Mouse (Mus musculus) heart, postnatal 36 days (tissue): Measurements from ENCODE around the gene Slc46a3. TPM values are rescaled to one million over a fixed set of nuclear protein-coding genes. Genes with fewer than 3 reads are reported as not detected.
"Not testable (repeated sequence)": the region's sequence is repeated elsewhere in the genome, so short reads cannot be mapped to it uniquely, and the experiment has no call there.

Experiments used
- DNase-seq, 2 experiments: peaks; one replicate each; pipeline ENCODE4 v3.0.0; 2021 to 2022
- intact Hi-C: fragments of 180-260 bp; cut with DNase I; formaldehyde crosslinking; loops from one replicate; pipeline ENCODE4 v1.15.1; 2025
- total RNA-seq, 2 experiments: library from RNA; stranded (reverse); gene quantifications; 2 replicates each; pipeline ENCODE4 v1.2.3; 2021

Gene Slc46a3
- total RNA-seq, 2 experiments from 2014 or later: 14.5 to 18.0 TPM

DNA sequence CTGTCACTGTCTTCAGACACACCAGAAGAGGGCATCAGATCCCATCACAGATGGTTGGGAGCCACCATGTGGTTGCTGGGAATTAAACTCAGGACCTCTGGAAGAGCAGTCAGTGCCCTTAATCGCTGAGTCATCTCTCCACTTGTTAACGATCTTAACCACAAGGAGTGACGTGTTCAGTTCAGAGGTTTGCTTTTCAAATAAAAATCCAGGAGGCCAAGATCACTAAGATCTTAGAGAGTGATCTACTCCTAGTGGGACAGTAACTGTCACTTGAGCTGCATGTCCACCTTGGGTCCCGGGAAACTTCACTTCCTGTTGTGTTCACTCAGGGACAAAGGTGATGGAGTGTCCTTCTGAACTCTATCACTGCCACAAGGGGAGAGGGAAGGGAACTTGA lies 1.9 kb upstream of the Slc46a3 start:
- DNase-seq, intact Hi-C loops: not testable (repeated sequence)

DNA sequence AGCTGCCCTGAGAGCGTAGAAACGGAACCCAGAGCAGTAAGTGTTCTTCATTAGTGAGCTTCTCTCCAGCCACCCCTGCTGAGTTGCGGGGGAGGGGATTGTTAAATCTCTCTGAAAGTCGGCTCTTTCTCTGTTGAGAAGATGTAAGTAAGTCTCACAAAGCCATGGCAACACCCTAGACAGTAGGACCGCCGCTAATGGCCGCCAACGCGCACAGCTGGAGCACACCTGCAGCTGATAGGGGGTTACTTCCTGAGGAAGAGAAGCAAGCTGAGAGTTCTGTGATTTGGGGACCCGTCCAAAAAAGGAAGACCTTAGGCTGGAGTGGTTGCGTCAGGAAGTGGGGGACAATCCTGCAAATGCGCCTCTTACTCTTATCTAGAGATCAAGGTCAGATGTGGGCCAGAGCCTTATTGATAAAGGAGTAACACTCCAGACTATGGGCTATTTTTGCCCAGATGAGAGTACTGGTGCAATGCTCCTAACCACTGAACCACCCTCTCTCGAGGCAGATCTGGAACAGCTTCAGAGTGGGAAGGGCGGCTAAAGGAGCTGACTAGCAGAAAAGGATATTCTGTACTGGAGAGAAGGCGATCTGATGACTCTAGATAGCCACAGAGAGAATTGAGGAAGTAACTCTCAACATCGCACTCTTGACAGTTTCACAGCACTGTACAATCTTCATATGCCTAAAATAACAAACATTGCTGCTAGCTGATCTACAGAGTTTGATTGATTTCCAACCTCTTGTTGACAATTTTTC lies 1.0 kb upstream of the Slc46a3 start:
- DNase-seq: peak; percentile 23 to 29
- intact Hi-C loops: no loop called here

GRCm38 (mm10) chr5:147893766-147894454 lies 705 bp downstream of the Slc46a3 start:
- DNase-seq: peak in 1 of 2 experiments; percentile 46
- intact Hi-C loops: loop anchor here (2.0 kb wide), 1 partner anchor 29 kb away; no protein-coding TSS in a partner anchor

DNA sequence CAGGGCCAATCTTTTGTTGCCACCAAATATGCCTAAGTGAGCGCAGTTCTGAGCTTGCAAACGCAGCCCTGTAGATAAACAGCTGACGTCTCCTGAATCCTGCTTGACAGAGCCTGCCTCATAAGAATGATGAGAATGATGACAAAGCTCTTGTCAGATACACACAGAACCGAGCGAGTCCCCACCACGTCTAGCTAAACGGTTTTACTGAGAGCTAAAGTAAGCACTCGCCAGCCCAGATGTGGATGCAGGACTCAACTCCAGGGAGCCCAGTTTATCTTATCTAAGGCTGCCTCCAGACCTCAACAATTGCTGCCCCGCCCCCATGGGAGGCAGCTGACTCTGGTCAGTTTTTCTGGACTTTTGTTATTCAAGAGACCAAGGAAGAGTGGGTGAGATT lies 1.5 kb downstream of the Slc46a3 start:
- intact Hi-C loops: loop anchor here (2.0 kb wide), 1 partner anchor 28 kb away; no protein-coding TSS in a partner anchor
- DNase-seq: no peak

GRCm38 (mm10) chr5:147892735-147893134 lies 1.9 kb downstream of the Slc46a3 start:
- intact Hi-C loops: loop anchor here (2.0 kb wide), 1 partner anchor 28 kb away; no protein-coding TSS in a partner anchor
- DNase-seq: no peak

DNA sequence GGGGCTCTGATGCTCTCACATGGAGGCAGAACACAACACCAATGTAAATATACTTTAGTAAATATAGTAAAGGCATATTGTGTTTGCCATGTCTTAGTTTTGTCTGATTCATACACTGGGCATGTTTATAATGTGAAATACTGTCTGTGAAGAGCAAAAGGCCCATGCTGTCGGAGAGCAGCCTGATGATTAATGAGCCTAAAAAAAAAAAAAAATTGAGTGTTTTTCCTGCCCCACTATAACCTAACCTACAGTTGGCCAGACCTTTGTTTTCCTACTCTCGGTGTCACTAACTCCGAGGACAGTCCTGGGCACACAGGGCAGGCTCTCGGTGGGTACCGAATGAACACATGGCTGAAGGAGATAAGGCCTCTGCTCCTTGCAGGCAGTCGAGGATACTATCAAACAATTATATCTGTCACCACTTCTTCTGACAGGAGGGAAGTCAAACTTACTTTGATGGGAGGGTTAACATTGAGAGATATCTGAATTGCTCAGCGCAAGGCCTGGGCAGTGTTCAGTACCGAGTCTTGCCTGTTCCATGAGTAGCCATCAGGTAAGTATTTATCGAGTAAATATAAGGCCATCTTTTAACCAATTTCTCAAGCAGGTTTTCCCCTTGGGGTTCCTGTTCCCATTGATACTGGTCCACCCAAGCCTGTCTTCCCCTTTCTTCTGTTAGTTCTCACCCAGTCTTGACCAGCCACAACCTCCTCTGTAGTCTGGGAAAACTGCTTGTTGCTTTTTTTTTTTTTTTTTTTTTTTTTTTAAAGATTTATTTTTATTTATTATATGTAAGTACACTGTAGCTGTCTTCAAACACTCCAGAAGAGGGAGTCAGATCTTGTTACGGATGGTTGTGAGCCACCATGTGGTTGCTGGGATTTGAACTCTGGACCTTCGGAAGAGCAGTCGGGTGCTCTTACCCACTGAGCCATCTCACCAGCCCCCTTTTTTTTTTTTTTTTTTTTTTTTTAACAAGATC lies 6.0 kb downstream of the Slc46a3 start:
- no peak for DNase-seq
- intact Hi-C loops: no loop called here

GRCm38 (mm10) chr5:147883581-147883980 lies 11.0 kb downstream of the Slc46a3 start:
- intact Hi-C loops: no loop called here
- DNase-seq: no peak

GRCm38 (mm10) chr5:147879971-147880682 lies 14.5 kb downstream of the Slc46a3 start:
- no peak for DNase-seq
- intact Hi-C loops: no loop called here

- no peak for DNase-seq
- intact Hi-C loops: no loop called here
Observed at GRCm38 (mm10) chr5:147877520-147877919, 17.1 kb downstream of the Slc46a3 start.

DNA sequence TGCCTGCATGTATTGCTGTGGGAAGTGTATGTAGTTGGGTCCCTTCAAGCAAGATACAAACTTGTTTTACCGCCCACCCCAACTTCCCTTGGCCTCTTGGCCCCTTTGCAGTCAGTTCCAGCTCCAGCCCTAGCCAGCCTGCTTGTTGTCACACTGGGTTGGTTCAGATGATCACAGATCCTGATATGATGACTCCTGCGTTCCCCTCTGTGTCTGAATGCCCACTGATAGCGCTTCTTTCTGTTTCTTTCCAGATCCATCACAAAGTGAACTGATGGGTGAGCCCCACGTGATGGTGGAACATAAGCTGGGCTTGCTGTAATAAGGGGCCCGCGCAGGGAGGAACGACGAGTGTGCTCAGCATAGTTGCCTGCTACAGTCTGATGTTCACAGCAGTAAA lies 19.4 kb downstream of the Slc46a3 start:
- no peak for DNase-seq
- intact Hi-C loops: no loop called here

DNA sequence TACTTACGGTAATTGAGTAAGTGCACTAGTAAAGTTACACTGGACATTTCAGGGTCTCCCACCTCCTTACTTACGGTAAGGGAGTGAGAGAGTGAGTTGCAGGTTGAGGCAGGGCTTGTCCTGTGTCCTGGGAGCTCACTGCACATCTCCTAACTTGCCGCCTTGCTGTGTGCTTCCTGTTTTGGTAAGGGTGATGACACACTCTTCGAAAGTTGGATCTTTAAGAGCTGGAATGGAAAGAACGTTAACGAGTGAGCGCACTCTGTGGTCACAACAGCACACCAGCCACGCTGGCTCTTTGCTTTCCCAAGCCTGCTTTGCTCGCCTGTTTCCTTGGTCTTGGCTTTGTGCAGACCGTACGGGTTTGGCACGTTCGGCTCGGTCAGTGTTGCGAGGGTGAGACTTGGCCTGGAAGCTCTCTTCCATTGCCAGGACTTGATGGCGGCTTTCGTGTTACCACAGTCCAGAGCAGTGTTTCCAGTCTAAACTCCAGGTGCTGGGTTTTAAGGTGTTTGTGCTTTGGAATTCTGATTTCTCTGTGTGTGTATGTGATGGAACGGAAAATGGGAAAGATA lies 20.0 kb downstream of the Slc46a3 start:
- DNase-seq: no peak

DNA sequence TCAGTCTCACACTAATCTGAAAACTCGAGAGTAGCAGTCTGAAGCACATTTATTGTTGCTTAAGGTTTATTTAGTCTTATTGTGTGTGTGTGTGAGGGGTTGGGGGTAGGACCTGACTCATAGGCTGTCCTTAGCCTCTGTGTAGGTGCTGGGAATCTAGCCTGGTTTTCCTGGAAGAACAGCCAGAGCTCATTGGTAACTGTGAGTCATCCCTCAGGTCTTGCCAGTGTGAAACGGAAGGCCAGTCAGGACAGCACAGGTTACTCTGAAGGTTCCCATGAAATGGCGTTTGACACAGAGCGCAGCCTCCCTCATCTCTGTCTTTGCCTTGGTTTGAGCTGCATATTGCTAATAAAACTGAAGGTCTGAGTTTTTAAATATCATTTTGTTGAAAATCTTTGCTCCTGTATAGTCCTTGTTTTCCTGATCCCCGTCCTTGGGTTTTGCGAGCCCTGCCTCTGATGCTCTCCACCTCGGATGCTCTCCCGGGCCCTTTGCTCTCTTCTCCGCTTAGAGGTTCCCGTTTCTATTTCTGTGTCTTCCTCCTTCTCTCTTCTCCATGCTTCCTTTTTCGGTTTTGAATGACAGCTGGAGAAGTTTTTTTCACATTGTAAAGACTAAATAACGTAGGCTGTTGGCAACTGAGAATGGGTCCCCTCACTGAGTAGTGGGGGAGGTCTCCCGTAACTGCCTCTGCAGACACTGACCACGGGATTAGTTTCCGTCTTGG lies 23.4 kb downstream of the Slc46a3 start:
- DNase-seq: no peak
- intact Hi-C loops: no loop called here

More for the DNA sequence above, 20.0 kb downstream of the Slc46a3 start:
- intact Hi-C loops: no loop called here

DNA sequence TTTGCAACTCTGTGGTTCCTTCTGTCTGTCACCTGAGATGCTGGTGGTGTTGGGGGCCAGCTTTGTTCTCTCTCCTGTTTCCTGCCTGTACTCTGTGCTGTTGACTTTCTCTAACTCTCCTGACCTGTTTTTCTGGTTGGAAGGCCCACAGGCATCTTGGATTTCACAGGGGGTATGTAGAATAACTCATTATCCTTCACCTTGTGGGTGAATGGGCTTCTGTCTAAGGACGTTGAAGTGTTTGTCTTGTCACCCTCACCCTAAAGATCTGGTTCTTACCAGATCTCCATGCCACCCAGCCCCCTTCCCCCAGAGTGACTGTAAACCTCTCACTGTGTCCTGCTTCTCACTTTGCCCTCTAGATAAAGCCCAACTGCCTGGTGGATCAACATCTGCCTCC lies 24.3 kb downstream of the Slc46a3 start:
- intact Hi-C loops: no loop called here

GRCm38 (mm10) chr5:147869568-147869967 lies 25.0 kb downstream of the Slc46a3 start:
- intact Hi-C loops: loop anchor here (5.0 kb wide), 2 partner anchors 38 to 73 kb away; no protein-coding TSS in a partner anchor
- no peak for DNase-seq

More for the DNA sequence above, 24.3 kb downstream of the Slc46a3 start:
- no peak for DNase-seq

- intact Hi-C loops: loop anchor here (5.0 kb wide), 2 partner anchors 39 to 74 kb away; no protein-coding TSS in a partner anchor
Observed at GRCm38 (mm10) chr5:147868674-147869073, 25.9 kb downstream of the Slc46a3 start.

DNA sequence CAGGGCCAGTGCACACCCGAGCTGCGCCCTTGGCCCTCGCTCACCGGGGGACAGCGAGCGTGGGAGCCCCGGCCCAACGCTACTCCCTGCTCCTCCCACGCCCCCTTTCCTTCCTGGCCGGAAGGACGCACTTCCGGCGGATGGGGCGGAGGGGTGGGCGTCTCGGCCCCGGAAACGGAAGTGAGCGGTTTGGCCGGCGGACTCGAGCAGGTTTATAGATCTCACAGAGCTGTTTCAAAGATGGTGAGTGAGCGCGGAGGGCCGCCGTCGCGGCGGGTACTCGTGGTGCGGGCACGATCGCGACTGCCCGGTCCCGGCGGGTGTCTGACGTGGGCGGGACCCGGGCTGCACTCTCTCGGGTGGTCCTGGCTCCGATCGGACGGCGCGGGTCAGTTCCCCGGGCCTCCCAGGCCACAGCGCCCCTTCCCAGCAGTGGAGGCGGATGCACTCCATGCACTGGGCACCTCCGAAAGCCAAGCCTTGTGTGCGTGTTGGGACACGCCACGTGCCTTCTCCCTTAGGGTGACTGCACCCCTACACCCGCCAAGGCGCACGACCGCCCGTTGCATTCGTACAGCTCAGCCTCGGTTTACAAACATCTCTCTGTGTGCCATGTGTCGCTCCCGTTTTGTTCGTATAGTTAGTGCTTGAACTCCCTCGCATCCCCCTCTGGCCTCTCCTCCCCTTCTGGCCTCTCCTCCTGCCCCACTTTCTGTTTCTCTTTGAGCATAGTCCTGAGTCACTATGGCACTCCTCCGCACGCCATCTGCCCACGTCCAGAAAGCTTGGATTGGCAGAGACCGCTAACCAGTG lies 34.0 kb downstream of the Slc46a3 start, which contains the start of gene Pomp:
Gene Pomp (plus strand): TSS at position 13 of the 813 bp plus-strand sequence.
- intact Hi-C loops: loop anchor here (5.0 kb wide), 1 partner anchor 428 kb away; the partner anchor contains the start of gene Pan3

More at GRCm38 (mm10) chr5:147868674-147869073, 25.9 kb downstream of the Slc46a3 start:
- DNase-seq: no peak

DNA sequence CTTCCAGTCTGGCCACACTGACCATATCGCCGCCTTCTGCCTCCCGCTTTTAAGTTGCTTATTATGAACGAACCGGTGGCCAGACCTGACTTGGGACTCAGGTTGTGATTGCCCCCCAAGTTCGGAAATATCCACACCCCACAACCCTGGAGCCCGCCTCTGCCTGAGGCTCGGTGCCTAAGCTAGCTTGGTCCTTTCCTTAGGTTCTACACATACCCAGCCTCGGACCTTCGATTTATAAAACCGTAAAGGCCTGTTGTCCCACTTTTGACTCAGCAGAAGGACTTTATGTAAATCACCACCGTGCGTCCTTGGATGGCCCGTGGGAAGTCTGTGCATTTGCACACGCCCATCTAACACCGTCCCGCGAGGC lies 34.6 kb downstream of the Slc46a3 start:
- no peak for DNase-seq
- intact Hi-C loops: loop anchor here (5.0 kb wide), 1 partner anchor 428 kb away; the partner anchor contains the start of gene Pan3

More for the DNA sequence above, 34.0 kb downstream of the Slc46a3 start, which contains the start of gene Pomp:
- peak; percentile 92 for DNase-seq
